Mouse (Mus musculus) forebrain, embryonic 11.5 days (tissue): ENCODE results near the gene Tmem132c. TPM values are rescaled to one million over a fixed set of nuclear protein-coding genes. Genes with fewer than 3 reads are reported as not detected.

Experiments
- ATAC-seq: fragments of 200-750 bp; cut with Nextera tagmentation; replicated peaks from 2 replicates; pipeline ENCODE4 v1.8.0; 2017; ENCODE audit warnings: moderate TSS enrichment; ENCODE audit not compliant: low FRiP score
- DNase-seq: peaks from one replicate; pipeline ENCODE4 v3.0.0-alpha.2; 2017; ENCODE audit warnings: low spot score
- H3K27ac ChIP-seq: fragments of 300-500 bp; sonication (generic); 2 replicates; pipeline ENCODE4 v1.5.1; 2014; ENCODE audit warnings: low read depth, low read length
- H3K27me3 ChIP-seq: fragments of 300-500 bp; sonication (generic); 2 replicates; pipeline ENCODE4 v1.6.1; 2014; ENCODE audit warnings: mild to moderate bottlenecking, low read length, mixed read lengths; ENCODE audit not compliant: control insufficient read depth, insufficient read depth
- H3K36me3 ChIP-seq: fragments of 300-500 bp; sonication (generic); 2 replicates; pipeline ENCODE4 v1.6.1; 2014; ENCODE audit warnings: mild to moderate bottlenecking, low read length, moderate library complexity, mixed read lengths; ENCODE audit not compliant: control insufficient read depth, insufficient read depth
- H3K4me1 ChIP-seq: fragments of 300-500 bp; sonication (generic); replicated peaks from 2 replicates; pipeline ENCODE4 v1.6.1; 2014; ENCODE audit warnings: low read length, mixed read lengths; ENCODE audit not compliant: control insufficient read depth, insufficient read depth
- H3K4me2 ChIP-seq: fragments of 300-500 bp; sonication (generic); 2 replicates; pipeline ENCODE4 v1.6.1; 2014; ENCODE audit warnings: low read depth, mild to moderate bottlenecking, low read length, moderate library complexity, mixed read lengths; ENCODE audit not compliant: severe bottlenecking
- H3K4me3 ChIP-seq: fragments of 300-500 bp; sonication (generic); 2 replicates; pipeline ENCODE4 v1.5.1; 2014; ENCODE audit warnings: low read depth, low read length
- H3K9ac ChIP-seq: fragments of 300-500 bp; sonication (generic); 2 replicates; pipeline ENCODE4 v1.6.1; 2014; ENCODE audit warnings: low read length
- H3K9me3 ChIP-seq: fragments of 300-500 bp; sonication (generic); 2 replicates; pipeline ENCODE4 v1.6.1; 2016; ENCODE audit warnings: low read length, mixed read lengths; ENCODE audit not compliant: control insufficient read depth
- WGBS: fragments of 180-500 bp; shearing (Covaris S2); extraction: QIAGEN DNeasy Blood & Tissue Kit; methylation state at CpG from one replicate; pipeline ENCODE4 v1.1.7; 2014; 5-methylcytosine and 5-hydroxymethylcytosine counted together
- polyA plus RNA-seq: library from polyadenylated mRNA; unstranded; fragments of >200 nt; fragmentation: Nextera tagmentation; extraction: Ambion mirVana; gene quantifications from 2 replicates; pipeline ENCODE4 v1.2.1, GENCODE M21; 2014

Tmem132c gene
- polyA plus RNA-seq, 1 experiment from 2014 or later, result 26.1 TPM

DNA sequence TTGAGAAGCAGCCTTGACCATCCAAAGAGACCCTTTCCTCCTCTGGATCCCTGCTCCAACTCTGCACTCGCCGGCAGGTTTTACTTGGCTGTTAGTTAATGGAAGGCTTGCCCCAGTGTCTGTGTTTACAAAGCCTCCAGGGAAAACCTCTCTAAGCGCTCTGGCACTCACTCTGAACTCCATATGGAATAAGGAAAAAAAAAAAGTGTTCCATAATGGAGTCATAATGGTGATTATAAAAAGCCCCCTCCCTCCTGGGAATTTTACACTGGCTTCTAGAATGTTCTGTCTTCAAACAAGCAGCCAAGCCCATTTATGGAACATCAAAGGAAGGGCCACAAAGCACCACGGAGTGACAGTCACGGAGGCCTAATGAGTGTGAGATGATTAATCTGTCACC lies 136.9 kb downstream of the Tmem132c start:
- Histone ChIP-seq H3K4me3 (no peak overlapping the region), H3K9me3 (no peaks in the 10 kb centered on the region; the same call in 1 of the 2 replicates), H3K4me1 (peaks cover 6% of the 10 kb centered on the region; the same call in 1 of the 2 replicates), H3K27me3 (no peaks in the 10 kb centered on the region), H3K36me3 (no peaks in the 10 kb centered on the region), H3K9ac (no peak overlapping the region), H3K27ac (no peak overlapping the region), H3K4me2 (no peak overlapping the region)
- no peak for ATAC-seq
- DNase-seq, result no peak
- 62% methylated on average over 5 of the region's 5 CpGs for WGBS

DNA sequence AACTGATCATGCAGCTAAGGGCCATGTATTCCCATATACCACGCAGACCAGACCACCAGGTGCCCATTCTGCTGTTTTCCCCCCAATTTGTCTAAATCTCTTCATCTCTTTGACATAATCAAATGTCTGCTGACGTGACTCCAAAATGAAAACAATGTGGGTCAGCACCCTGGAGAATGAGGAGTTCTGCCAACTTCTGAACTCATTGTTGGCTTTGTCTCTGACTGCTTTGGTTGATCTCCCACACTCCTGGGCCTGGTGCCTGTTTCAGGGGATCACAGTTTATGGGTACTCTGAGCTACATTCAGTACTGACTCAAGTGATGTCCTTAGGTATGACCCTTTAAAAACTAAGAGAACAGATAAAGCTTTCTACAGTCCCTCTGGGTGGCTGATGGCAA lies 137.7 kb downstream of the Tmem132c start:
- WGBS, result 81% methylated on average over 2 of the region's 2 CpGs
- H3K4me3 ChIP-seq, result no peak overlapping the region
- H3K36me3 ChIP-seq, result no peaks in the 10 kb centered on the region
- ATAC-seq (no peak), DNase-seq (no peak)
- H3K27ac ChIP-seq, result no peak overlapping the region
- no peak overlapping the region for H3K9ac ChIP-seq
- H3K27me3 ChIP-seq, result no peaks in the 10 kb centered on the region
- no peaks in the 10 kb centered on the region; the same call in 1 of the 2 replicates for H3K9me3 ChIP-seq
- H3K4me2 ChIP-seq, result no peak overlapping the region
- H3K4me1 ChIP-seq, result peaks cover 6% of the 10 kb centered on the region; the same call in 1 of the 2 replicates

DNA sequence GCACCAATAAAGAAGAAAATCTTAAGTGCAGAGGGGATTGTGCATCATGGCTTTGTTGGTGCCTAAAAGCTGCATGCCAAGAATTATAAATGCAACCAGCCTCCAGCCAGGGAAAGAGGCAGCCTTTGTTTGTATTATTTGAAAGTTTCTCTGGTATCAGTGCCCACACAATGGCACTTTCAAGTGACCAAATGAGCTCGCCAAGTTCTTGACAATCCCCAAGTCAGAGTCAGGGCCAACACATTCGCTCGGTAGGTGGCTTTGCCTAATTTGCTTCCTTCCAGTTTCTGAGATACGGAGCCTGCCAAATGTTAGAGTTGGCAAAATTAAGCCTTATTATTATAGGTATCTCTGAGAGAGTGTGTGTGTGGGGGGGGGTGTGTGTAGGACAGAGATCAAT lies 139.6 kb downstream of the Tmem132c start:
- WGBS, result 48% methylated on average over 4 of the region's 4 CpGs
- Histone ChIP-seq H3K9ac (no peak overlapping the region), H3K27ac (no peak overlapping the region), H3K4me2 (no peak overlapping the region), H3K27me3 (no peaks in the 10 kb centered on the region), H3K9me3 (no peaks in the 10 kb centered on the region), H3K36me3 (no peaks in the 10 kb centered on the region), H3K4me1 (peaks cover 6% of the 10 kb centered on the region; the same call in 1 of the 2 replicates), H3K4me3 (no peak overlapping the region)
- DNase-seq, result no peak
- no peak for ATAC-seq

DNA sequence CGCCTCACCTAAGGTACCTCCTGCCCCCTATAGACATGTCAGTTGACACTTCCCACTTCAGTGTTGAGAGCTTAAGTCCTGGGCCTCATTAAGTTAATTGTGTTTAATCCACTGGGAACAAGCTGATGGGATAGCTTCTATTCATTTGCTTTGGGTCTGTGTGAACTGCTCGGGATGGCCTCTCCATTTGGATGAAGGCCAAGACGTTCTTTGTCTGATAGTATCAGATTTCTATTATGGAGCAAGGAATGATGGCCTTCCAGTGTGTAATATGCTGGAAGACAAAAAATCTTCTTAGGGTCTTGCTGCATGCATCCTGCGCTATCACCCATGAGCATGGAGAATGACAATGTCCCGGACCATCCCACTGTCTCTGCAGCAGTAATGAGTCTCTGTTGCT lies 141.0 kb downstream of the Tmem132c start:
- no peak for ATAC-seq
- no peak for DNase-seq
- Histone ChIP-seq H3K9me3 (no peaks in the 10 kb centered on the region), H3K9ac (no peak overlapping the region), H3K4me3 (no peak overlapping the region), H3K4me2 (no peak overlapping the region), H3K27me3 (no peaks in the 10 kb centered on the region), H3K27ac (no peak overlapping the region), H3K36me3 (no peaks in the 10 kb centered on the region), H3K4me1 (peaks cover 6% of the 10 kb centered on the region; the same call in 1 of the 2 replicates)
- 51% methylated on average over 5 of the region's 5 CpGs for WGBS

DNA sequence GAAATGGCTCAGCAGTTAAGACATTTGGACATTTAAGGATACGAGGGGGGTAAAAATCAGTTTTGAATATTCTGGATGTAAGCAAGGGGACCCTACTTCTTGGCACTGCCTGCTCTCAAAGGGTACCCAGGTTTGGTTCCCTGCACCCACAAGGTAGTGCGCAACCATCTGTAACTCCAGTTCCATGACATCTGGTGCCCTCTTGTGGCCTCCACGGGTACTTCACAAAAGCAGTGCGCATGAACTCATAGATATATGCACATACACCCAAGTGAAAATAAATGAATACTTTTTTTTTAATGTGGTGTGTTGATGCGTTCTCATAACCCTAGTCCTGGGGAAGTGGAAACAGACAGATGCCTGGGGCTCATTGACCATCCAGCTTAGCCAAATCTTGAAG lies 149.6 kb downstream of the Tmem132c start:
- 91% methylated on average over 5 of the region's 5 CpGs for WGBS
- Histone ChIP-seq H3K4me2 (no peak overlapping the region), H3K9ac (no peak overlapping the region), H3K27me3 (no peaks in the 10 kb centered on the region), H3K9me3 (peaks cover 5% of the 10 kb centered on the region; the same call in 1 of the 2 replicates), H3K4me1 (no peaks in the 10 kb centered on the region), H3K27ac (no peak overlapping the region), H3K36me3 (no peaks in the 10 kb centered on the region), H3K4me3 (no peak overlapping the region)
- no peak for ATAC-seq
- DNase-seq, result no peak

DNA sequence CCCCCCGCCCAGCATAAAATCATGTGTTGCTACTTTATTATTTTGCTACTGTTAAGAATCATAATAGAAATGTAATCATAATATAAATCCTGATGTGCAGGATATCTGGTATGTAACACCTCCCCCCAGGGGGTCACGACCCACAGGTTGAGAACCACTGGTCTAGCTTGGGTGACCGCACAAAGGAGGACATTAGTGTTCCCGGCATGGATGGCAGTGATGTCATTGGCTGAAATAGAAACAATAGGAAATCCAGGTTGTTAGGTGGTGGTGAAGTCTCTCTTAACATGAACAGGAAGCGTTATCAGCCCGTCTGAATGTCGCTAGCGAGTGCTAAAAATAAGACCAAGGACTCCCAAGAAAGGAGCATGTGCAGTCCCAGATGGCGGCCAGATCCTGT lies 155.3 kb downstream of the Tmem132c start:
- H3K4me3 ChIP-seq, result no peak overlapping the region
- 87% methylated on average over 9 of the region's 9 CpGs for WGBS
- H3K36me3 ChIP-seq, result no peaks in the 10 kb centered on the region
- no peak overlapping the region for H3K4me2 ChIP-seq
- ATAC-seq (no peak), DNase-seq (no peak)
- H3K4me1 ChIP-seq, result peaks cover 6% of the 10 kb centered on the region; the same call in 1 of the 2 replicates
- no peak overlapping the region for H3K27ac ChIP-seq
- H3K9me3 ChIP-seq, result no peaks in the 10 kb centered on the region; the same call in 1 of the 2 replicates
- H3K9ac ChIP-seq, result no peak overlapping the region
- no peaks in the 10 kb centered on the region for H3K27me3 ChIP-seq

DNA sequence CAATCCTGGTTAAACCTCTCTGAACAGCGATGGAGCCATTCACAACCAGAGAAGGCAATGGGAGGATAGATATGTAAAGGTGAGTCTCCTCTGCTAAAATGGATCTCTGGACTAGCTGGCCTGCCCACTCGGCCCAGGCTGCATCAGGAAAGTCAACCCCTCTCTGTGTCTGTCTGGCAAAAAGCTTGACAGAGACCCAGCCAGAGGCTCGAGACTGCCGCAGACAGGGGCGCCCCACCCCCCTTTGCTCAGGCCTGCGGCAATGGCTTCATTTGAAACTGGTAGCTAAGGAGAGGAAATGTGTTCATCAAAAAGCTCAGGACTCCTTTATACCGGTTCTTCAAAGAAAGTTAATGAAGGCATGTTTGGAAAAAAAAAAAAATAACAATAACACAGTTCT lies 156.4 kb downstream of the Tmem132c start:
- ATAC-seq (peak; percentile 46), DNase-seq (peak; percentile 78)
- peak overlapping the region; percentile 25; the same call in 1 of the 2 replicates for H3K27ac ChIP-seq
- H3K4me1 ChIP-seq, result peaks cover 6% of the 10 kb centered on the region; the same call in 1 of the 2 replicates
- H3K4me3 ChIP-seq, result no peak overlapping the region
- 8% methylated on average over 7 of the region's 7 CpGs for WGBS
- H3K9me3 ChIP-seq, result no peaks in the 10 kb centered on the region; the same call in 1 of the 2 replicates
- H3K9ac ChIP-seq, result no peak overlapping the region; the same call in 1 of the 2 replicates
- H3K36me3 ChIP-seq, result no peaks in the 10 kb centered on the region
- H3K27me3 ChIP-seq, result no peaks in the 10 kb centered on the region
- H3K4me2 ChIP-seq, result peak overlapping the region; percentile 27; the same call in 1 of the 2 replicates

DNA sequence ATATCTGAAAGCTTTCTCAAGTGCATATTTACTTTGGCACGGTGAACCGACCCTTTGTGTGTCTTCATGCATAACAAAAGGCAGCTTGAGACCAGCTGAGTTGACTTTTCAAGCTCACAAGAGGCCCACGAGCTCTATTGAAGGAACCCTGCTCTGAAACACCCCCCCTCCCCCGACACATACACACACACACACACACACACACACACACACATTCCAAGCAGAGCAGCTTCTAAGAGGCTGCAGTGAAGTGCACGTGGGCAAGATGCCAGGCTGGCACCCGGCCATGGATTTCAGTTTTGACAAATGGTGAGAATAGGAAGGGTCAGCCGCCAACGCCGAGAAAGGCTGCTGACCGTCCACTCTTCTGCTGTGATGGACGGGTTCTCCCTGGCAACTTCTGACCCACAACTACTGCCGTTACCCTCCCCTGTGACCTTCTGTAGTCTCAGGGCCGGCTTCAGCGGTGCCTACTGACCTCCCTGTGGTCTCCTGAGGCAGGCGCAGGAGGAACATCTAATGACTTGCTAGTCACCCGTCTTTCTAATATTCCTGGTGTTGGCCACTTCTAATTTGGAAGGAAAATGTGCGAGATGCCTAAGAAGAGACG lies 163.9 kb downstream of the Tmem132c start:
- Histone ChIP-seq H3K27ac (no peak overlapping the region), H3K27me3 (no peaks in the 10 kb centered on the region), H3K9ac (no peak overlapping the region), H3K9me3 (peaks cover 4% of the 10 kb centered on the region; the same call in 1 of the 2 replicates), H3K4me2 (no peak overlapping the region), H3K4me3 (no peak overlapping the region), H3K4me1 (peaks cover 5% of the 10 kb centered on the region), H3K36me3 (no peaks in the 10 kb centered on the region)
- DNase-seq (peak; percentile 62), ATAC-seq (0 out of 2 replicates have a peak, but pooled peaks have one; percentile 46)
- 65% methylated on average over 18 of the region's 18 CpGs for WGBS
